Mouse (Mus musculus) bone marrow, adult 2 months (tissue): Measurements from ENCODE around the gene Glis1.

Experiments used
- CTCF ChIP-seq: fragments of 200-500 bp; IDR thresholded peaks from 2 replicates; pipeline ENCODE4 v1.5.1; 2011; ENCODE audit warnings: low read length, control low read depth; ENCODE audit not compliant: control insufficient read depth, insufficient read depth
- POLR2A ChIP-seq: fragments of 200-500 bp; IDR thresholded peaks from 2 replicates; pipeline ENCODE4 v1.6.1; 2011; ENCODE audit warnings: low read depth, mild to moderate bottlenecking, control low read depth, low read length, borderline replicate concordance; ENCODE audit not compliant: control insufficient read depth

DNA sequence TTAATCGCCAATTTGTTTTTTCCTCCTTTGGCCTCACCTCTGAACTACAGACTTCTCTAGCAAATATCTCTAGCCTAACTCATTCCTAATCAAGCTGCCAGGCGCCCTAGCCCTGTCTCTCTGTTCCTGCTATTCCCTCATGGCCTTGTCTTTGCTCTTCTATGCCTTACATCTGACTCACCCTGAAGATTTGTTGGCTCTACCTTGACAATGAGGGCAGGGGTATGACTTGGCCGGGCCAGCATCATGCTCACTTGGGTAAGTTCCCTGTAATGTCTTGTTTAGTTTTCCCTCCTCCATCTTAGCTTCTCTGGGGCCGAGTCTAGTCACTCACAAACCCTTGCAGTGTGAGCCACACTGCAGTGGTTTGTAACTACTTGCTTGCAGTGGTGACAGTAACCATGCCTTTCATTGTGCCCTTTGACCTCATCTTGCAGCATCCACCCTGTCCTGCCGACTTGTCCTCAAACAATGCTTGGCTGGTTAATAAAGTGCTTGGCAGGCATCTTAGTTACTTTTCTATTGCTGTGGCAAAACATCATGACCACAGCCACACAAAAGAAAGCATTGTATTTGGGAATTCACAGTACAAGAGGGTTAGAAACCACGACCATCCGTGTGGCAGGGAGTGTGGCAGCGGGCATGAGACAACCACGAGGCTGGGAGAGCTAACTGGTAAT is 61.5 kb downstream of the Glis1 start:
- TF ChIP-seq CTCF: no peak
- TF ChIP-seq POLR2A: no peak
